Mouse (Mus musculus) spleen, adult 2 months (tissue): ENCODE results near the gene Gm47791.

ENCODE experiments used
- CTCF ChIP-seq: fragments of 200-500 bp; IDR thresholded peaks from 2 replicates; pipeline ENCODE4 v1.5.1; 2011; ENCODE audit warnings: mild to moderate bottlenecking, inconsistent platforms; ENCODE audit not compliant: insufficient read depth, insufficient read length, insufficient replicate concordance; ENCODE audit errors: extremely low read depth
- POLR2A ChIP-seq: fragments of 200-500 bp; IDR thresholded peaks from 2 replicates; pipeline ENCODE4 v1.6.1; 2011; ENCODE audit warnings: low read depth, low read length, inconsistent platforms

- TF ChIP-seq CTCF = no peak
- TF ChIP-seq POLR2A = no peak
Measured at GRCm38 (mm10) chr1:82761454-82762169, 9.4 kb downstream of the Gm47791 start.
